In genomic region chr10:128247020-128247732, GRCm38 (mm10) we compare ENCODE assay signal across 8 mouse cellular contexts. TPM values are rescaled to one million over a fixed set of nuclear protein-coding genes. Genes with fewer than 3 reads are reported as not detected.
DNase-seq lines count a peak whose midpoint lies in the region; ATAC-seq and TF ChIP-seq lines count a peak whose summit lies in the region.
"Had no signal": no experiment of that assay in that cellular context is flagged by ENCODE, and none has a peak within 500 bp of the region (broad histone marks: within the 10 kb centered on the region; RNA-seq: fewer than 3 reads in every experiment).

No protein-coding gene starts in this region.

- intact Hi-C loops in heart, postnatal 10 days (cut with DNase I) = no loop called here

- no peak for TF ChIP-seq CTCF in liver, postnatal 0 days (IDR thresholded peaks at IDR 0.05; ENCODE audit: low read depth)

- WGBS in liver, postnatal 0 days (ENCODE audit: insufficient replicate concordance) = 82% methylated on average over 17 of the region's 17 CpGs

- no peaks in the 10 kb centered on the region for H3K4me1 ChIP-seq in liver, postnatal 0 days (ENCODE audit: insufficient read depth)

- H3K4me3 ChIP-seq in liver, postnatal 0 days (ENCODE audit: low read depth, low read length) = no peak overlapping the region

- no peak for TF ChIP-seq EP300 in liver, postnatal 0 days (IDR thresholded peaks at IDR 0.05; ENCODE audit: low read depth)

- H3K27ac ChIP-seq in liver, postnatal 0 days (ENCODE audit: low read depth) = no peak overlapping the region

- H3K9me3 ChIP-seq in liver, postnatal 0 days (ENCODE audit: low read length) = no peaks in the 10 kb centered on the region

- no peak overlapping the region for H3K9ac ChIP-seq in liver, postnatal 0 days (replicated peaks)

- peak; percentile 85 for DNase-seq in ES-CJ7 (ENCODE audit: low read depth, low spot score)
- DNase-seq in ZHBTc4 (ENCODE audit: low read depth, low spot score) = peak; percentile 89
- peak; percentile 68 to 76 for DNase-seq in heart, postnatal 10 days
- no peak for DNase-seq in liver, postnatal 0 days
- no peak for DNase-seq in frontal cortex, postnatal 36 days (ENCODE audit: low spot score in 2 of 2)
- no peak for DNase-seq in spleen, postnatal 14 days (ENCODE audit: low spot score in 2 of 2)

- ATAC-seq in liver, postnatal 0 days = peak; percentile 40; the same call in 1 of the 2 replicates
- no peak for ATAC-seq in inflammation-experienced regulatory T-cells, adult 6 months

- peaks cover 81% of the 10 kb centered on the region for H3K36me3 ChIP-seq in liver, postnatal 0 days (replicated peaks; ENCODE audit: insufficient read depth, low read length)

- no peak overlapping the region for H3K4me2 ChIP-seq in liver, postnatal 0 days (ENCODE audit: low read depth, low read length)

- no peaks in the 10 kb centered on the region for H3K27me3 ChIP-seq in liver, postnatal 0 days (ENCODE audit: insufficient read depth, low read length)

RNA-seq across cellular contexts. Expression of gene Apon, which starts 6.7 kb away (rescaled TPM):
- total RNA-seq in heart, postnatal 10 days (2021) = under 1 TPM in 1 of 2 experiments, not detected in 1; 0.20 TPM
- 41.8 and 42.4 TPM in 2 replicates for polyA plus RNA-seq in liver, postnatal 0 days (2015; fragmentation: Nextera tagmentation; extraction: Ambion mirVana)
- under 1 TPM in 1 of 3 experiments, not detected in 2; 0.34 TPM for polyA plus RNA-seq in inflammation-experienced regulatory T-cells, adult 6 months (2017; shearing (Covaris generic))
- polyA plus RNA-seq: neural tube, embryonic 14.5 days had no signal

RNA-seq across cellular contexts. Expression of gene Timeless, which starts 15.3 kb away (rescaled TPM):
- 10 to 100 TPM; 11.5 to 17.3 TPM for total RNA-seq in heart, postnatal 10 days (2021)
- polyA plus RNA-seq in liver, postnatal 0 days (2015; fragmentation: Nextera tagmentation; extraction: Ambion mirVana) = 15.1 and 18.5 TPM in 2 replicates
- 10 to 100 TPM; 23.2 to 45.9 (median 27.2) TPM for polyA plus RNA-seq in inflammation-experienced regulatory T-cells, adult 6 months (2017; shearing (Covaris generic))

RNA-seq across cellular contexts. Expression of gene Apof, which starts 21.3 kb away (rescaled TPM):
- total RNA-seq in heart, postnatal 10 days (2021) = not detected
- 1,289 and 1,338 TPM in 2 replicates for polyA plus RNA-seq in liver, postnatal 0 days (2015; fragmentation: Nextera tagmentation; extraction: Ambion mirVana)
- not detected for polyA plus RNA-seq in inflammation-experienced regulatory T-cells, adult 6 months (2017; shearing (Covaris generic))
- polyA plus RNA-seq: neural tube, embryonic 14.5 days had no signal

RNA-seq across cellular contexts. Expression of gene Mip, which starts 21.5 kb away (rescaled TPM):
- not detected for total RNA-seq in heart, postnatal 10 days (2021)
- not detected in 2 replicates for polyA plus RNA-seq in liver, postnatal 0 days (2015; fragmentation: Nextera tagmentation; extraction: Ambion mirVana)
- polyA plus RNA-seq in inflammation-experienced regulatory T-cells, adult 6 months (2017; shearing (Covaris generic)) = not detected
- polyA plus RNA-seq: neural tube, embryonic 14.5 days had no signal

RNA-seq across cellular contexts. Expression of gene Stat2, which starts 23.2 kb away (rescaled TPM):
- total RNA-seq in heart, postnatal 10 days (2021) = 10 to 100 TPM; 10.0 to 11.5 TPM
- polyA plus RNA-seq in liver, postnatal 0 days (2015; fragmentation: Nextera tagmentation; extraction: Ambion mirVana) = 11.3 and 12.1 TPM in 2 replicates
- polyA plus RNA-seq in inflammation-experienced regulatory T-cells, adult 6 months (2017; shearing (Covaris generic)) = 10 to 100 TPM; 46.5 to 69.6 (median 52.5) TPM

Comparison
In these comparisons a context has a peak if more than half of its experiments do, and no peak if none do; other contexts are left out.
1. DNase-seq: peak in ES-CJ7 (single experiment), ZHBTc4 (single experiment) and heart, postnatal 10 days (2 of 2); none in liver, postnatal 0 days (single experiment), frontal cortex, postnatal 36 days (0 of 2) and spleen, postnatal 14 days (0 of 2).
2. RNA of gene Apon, which starts 6.7 kb away (polyA plus RNA-seq): 41.8 to 42.4 TPM in liver, postnatal 0 days; 0.34 TPM in inflammation-experienced regulatory T-cells, adult 6 months; every median in the first group is over 10 times any median in the second.
3. RNA of gene Apof, which starts 21.3 kb away (polyA plus RNA-seq): 1,289 to 1,338 TPM in liver, postnatal 0 days; not detected in inflammation-experienced regulatory T-cells, adult 6 months; every median in the first group is over 1,000 times any median in the second.